Mouse (Mus musculus) kidney, adult 10 weeks (tissue): ENCODE results near the gene Itpka. TPM values are rescaled to one million over a fixed set of nuclear protein-coding genes. Genes with fewer than 3 reads are reported as not detected.

Experiments used
- polyA plus RNA-seq: library from polyadenylated mRNA; stranded (reverse); fragments of 350-450 nt; fragmentation: Illumina TruSeq; extraction: RNeasy Lipid Tissue Mini Kit (QIAGEN cat#74804); gene quantifications from one replicate; pipeline ENCODE4 v1.2.3, GENCODE M21; 2014; ENCODE audit warnings: low read depth, low replicate concordance

The Itpka gene
- polyA plus RNA-seq = not detected

DNA sequence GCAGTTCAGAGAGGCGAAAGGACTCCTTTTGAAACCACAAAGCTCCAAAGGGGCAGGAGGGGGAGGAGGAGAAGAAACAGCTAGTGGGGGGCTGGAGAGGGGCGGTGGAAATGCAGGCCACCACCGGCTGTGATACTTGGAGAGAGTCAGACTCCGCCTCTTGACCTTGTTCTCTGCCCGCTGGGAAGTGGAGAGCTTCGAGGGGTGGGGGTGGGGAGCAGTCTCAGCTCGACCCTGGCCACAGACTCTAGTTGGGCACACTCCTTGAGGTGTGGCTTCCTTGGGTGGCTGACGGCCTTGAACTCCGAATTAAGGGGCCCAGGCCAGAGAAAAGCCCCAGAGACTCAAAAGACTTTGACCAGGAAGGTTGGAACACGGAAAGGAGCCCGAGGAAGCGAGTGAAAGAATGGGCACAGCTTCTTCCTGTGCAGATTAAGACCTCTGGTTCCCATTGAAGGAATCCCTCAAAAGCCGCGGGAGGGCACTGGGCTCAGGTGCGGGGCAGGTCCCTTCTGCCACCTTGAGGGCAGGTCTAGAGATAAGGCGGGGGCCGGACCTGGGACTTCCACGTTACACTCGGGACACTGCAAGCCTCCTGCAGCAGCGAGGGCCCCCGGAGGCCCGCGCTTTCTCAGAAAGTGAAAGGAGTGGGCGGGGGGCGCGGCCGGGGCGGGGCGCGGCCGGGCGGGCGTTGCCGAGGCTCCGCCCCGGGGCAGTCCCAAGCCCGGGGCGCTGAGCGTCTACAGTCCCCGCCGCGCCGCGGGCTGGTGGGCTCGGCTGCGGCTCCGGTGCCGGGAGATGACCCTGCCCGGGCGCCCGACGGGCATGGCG, at the start of gene Itpka:
TSS of gene Itpka (plus strand) at position 757 of the 831 bp plus-strand sequence.

DNA sequence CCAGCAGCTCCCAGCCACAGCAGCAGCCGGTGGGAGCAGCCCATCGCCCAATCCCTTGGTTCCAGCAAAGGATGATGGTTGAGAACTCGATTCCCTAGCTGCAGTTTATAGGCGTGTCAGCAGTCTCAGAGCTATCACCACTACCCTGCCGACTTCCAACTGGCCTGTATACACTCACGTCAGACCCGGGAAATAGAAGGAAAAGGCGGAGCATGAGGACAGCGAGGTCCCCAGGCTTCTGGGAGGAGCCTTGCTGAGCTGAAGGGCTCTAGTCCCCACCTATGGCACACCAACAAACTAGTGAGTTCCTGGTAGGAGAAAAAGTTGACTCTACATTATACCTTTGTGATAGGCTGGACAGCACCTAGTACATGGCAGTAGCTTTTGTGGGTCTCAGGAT, 18.1 kb downstream of the Itpka start, which contains the start of gene Ltk:
TSS of gene Ltk (minus strand) at position 181 of the 400 bp plus-strand sequence.

DNA sequence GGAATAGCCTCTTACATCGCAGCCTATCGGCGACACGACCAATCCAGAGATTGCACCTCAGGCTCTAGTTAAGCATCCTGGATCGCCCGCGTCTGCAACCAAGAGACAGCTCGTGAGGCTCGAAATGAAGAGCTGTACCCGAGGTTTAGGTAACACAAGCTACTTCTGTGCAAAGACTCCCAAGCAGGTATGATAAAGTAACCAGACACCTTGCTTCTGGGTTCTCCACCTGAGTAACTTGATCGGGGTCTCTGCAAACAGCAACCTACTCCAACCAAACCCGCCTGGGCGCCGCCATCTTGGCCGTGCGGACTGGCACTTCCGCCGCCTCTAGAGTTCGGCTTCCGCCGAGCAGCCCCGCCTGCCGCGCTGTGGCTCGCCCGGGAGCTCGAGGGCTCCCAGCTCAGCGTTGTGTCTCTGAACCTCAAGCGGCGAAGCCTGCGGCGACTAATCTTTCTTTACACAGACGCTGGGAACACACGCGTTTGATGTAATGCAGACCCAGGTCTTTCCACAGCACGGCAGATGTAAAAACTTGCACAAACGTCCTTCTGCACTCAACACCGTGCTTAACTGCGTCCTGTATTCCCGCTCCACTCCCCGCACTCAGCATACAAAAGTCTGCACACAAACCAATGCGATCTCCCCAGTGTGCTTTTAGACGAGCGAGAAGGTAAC, 45.2 kb downstream of the Itpka start, which contains the start of gene Rpap1:
TSS of gene Rpap1 (minus strand) at position 332 of the 678 bp plus-strand sequence.

DNA sequence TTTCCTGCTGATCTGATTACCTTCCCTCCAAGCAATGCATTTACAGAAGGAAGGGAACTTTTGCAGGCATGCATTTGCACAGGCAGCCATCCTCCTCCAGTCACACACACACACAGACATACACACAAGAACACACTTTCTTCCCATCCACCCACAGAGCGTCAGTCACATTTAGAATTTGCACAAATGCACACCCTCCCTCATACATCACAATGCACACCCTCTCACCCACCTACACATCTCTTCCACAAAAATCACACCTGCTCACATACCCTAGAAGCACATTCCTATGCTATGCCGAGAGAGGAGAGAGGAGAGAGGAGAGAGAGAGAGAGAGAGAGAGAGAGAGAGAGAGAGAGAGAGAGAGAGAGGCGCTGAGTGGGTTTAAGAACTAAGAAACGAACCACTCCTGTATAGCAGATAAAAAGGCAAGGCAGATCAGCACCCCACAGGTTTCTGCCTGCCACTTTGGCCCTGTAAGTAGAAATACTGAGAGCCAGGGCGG, 55.2 kb downstream of the Itpka start, which contains the start of gene Tyro3:
TSS of gene Tyro3 (plus strand) at position 455 of the 505 bp plus-strand sequence.

Other genes starting within 250 kb of the Itpka start
- 0.36 TPM for gene Exd1, start 194.7 kb upstream of the Itpka start, polyA plus RNA-seq
- gene Chp1, start 194.6 kb upstream of the Itpka start, polyA plus RNA-seq = 314 TPM
- gene Nusap1, start 124.0 kb upstream of the Itpka start, polyA plus RNA-seq = 1.1 TPM
- 1.1 TPM for gene Oip5, start 123.9 kb upstream of the Itpka start, polyA plus RNA-seq
- gene Ndufaf1, start 79.5 kb upstream of the Itpka start, polyA plus RNA-seq = 125 TPM
- gene Rtf1, start 67.3 kb upstream of the Itpka start, polyA plus RNA-seq = 18.9 TPM
- gene Ltk, start 18.1 kb downstream of the Itpka start, polyA plus RNA-seq = not detected
- 0.44 TPM for gene Rpap1, start 45.2 kb downstream of the Itpka start, polyA plus RNA-seq
- 0.44 TPM for gene Tyro3, start 55.4 kb downstream of the Itpka start, polyA plus RNA-seq
- gene Mga, start 154.9 kb downstream of the Itpka start, polyA plus RNA-seq = 30.2 TPM
- 1.6 TPM for gene Mapkbp1, start 230.4 kb downstream of the Itpka start, polyA plus RNA-seq